Mouse (Mus musculus): ENCODE data around the gene Krt1. TPM values are rescaled to one million over a fixed set of nuclear protein-coding genes. Genes with fewer than 3 reads are reported as not detected.

Gene Krt1
- polyA plus RNA-seq, 1 experiment = not detected

- H3K4me1 ChIP-seq (ENCODE audit: control insufficient read depth) = no peaks in the 10 kb centered on the region
- H3K27me3 ChIP-seq (ENCODE audit: control insufficient read depth) = peaks cover 45% of the 10 kb centered on the region
- no peak overlapping the region for H3K4me3 ChIP-seq (replicated peaks)
Measured at GRCm38 (mm10) chr15:101860421-101861130, 10.0 kb upstream of the Krt1 start.

GRCm38 (mm10) chr15:101859735-101860170 is 9.2 kb upstream of the Krt1 start:
- Histone ChIP-seq H3K27me3 (ENCODE audit: control insufficient read depth) (peaks cover 46% of the 10 kb centered on the region), H3K4me3 (replicated peaks) (no peak overlapping the region), H3K9me3 (ENCODE audit: control insufficient read depth, low read length) (no peaks in the 10 kb centered on the region), H3K4me1 (ENCODE audit: control insufficient read depth) (no peaks in the 10 kb centered on the region), H3K36me3 (ENCODE audit: control insufficient read depth) (no peaks in the 10 kb centered on the region)
- TF ChIP-seq TAL1 (IDR thresholded peaks at IDR 0.05; ENCODE audit: low read length) (no peak), GATA1 (IDR thresholded peaks at IDR 0.05; ENCODE audit: low read length) (no peak)

More at GRCm38 (mm10) chr15:101860421-101861130, 10.0 kb upstream of the Krt1 start:
- TF ChIP-seq GATA1 (IDR thresholded peaks at IDR 0.05; ENCODE audit: low read length) (no peak), TAL1 (IDR thresholded peaks at IDR 0.05; ENCODE audit: low read length) (no peak)
- no peaks in the 10 kb centered on the region for H3K36me3 ChIP-seq (ENCODE audit: control insufficient read depth)
- no peaks in the 10 kb centered on the region for H3K9me3 ChIP-seq (ENCODE audit: control insufficient read depth, low read length)

GRCm38 (mm10) chr15:101858673-101859425 is 8.3 kb upstream of the Krt1 start:
- Histone ChIP-seq H3K27me3 (ENCODE audit: control insufficient read depth) (peaks cover 50% of the 10 kb centered on the region), H3K4me1 (ENCODE audit: control insufficient read depth) (no peaks in the 10 kb centered on the region), H3K4me3 (replicated peaks) (no peak overlapping the region), H3K9me3 (ENCODE audit: control insufficient read depth, low read length) (no peaks in the 10 kb centered on the region), H3K36me3 (ENCODE audit: control insufficient read depth) (no peaks in the 10 kb centered on the region)
- TF ChIP-seq GATA1 (IDR thresholded peaks at IDR 0.05; ENCODE audit: low read length) = no peak
- TF ChIP-seq TAL1 (IDR thresholded peaks at IDR 0.05; ENCODE audit: low read length) = no peak

GRCm38 (mm10) chr15:101856696-101857095 is 6.1 kb upstream of the Krt1 start:
- no peak for TF ChIP-seq TAL1 (IDR thresholded peaks at IDR 0.05; ENCODE audit: low read length)
- TF ChIP-seq GATA1 (IDR thresholded peaks at IDR 0.05; ENCODE audit: low read length) = no peak
- H3K27me3 ChIP-seq (ENCODE audit: control insufficient read depth) = peaks cover 52% of the 10 kb centered on the region
- no peaks in the 10 kb centered on the region for H3K9me3 ChIP-seq (ENCODE audit: control insufficient read depth, low read length)
- no peak overlapping the region for H3K4me3 ChIP-seq (replicated peaks)
- H3K4me1 ChIP-seq (ENCODE audit: control insufficient read depth) = no peaks in the 10 kb centered on the region
- H3K36me3 ChIP-seq (ENCODE audit: control insufficient read depth) = no peaks in the 10 kb centered on the region

GRCm38 (mm10) chr15:101855732-101856131 is 5.1 kb upstream of the Krt1 start:
- Histone ChIP-seq H3K4me3 (replicated peaks) (no peak overlapping the region), H3K4me1 (ENCODE audit: control insufficient read depth) (no peaks in the 10 kb centered on the region), H3K9me3 (ENCODE audit: control insufficient read depth, low read length) (no peaks in the 10 kb centered on the region), H3K36me3 (ENCODE audit: control insufficient read depth) (no peaks in the 10 kb centered on the region), H3K27me3 (ENCODE audit: control insufficient read depth) (peaks cover 42% of the 10 kb centered on the region)
- TF ChIP-seq GATA1 (IDR thresholded peaks at IDR 0.05; ENCODE audit: low read length) = no peak
- TF ChIP-seq TAL1 (IDR thresholded peaks at IDR 0.05; ENCODE audit: low read length) = no peak

- Histone ChIP-seq H3K36me3 (ENCODE audit: control insufficient read depth) (no peaks in the 10 kb centered on the region), H3K4me1 (ENCODE audit: control insufficient read depth) (no peaks in the 10 kb centered on the region), H3K4me3 (replicated peaks) (no peak overlapping the region), H3K27me3 (ENCODE audit: control insufficient read depth) (peaks cover 28% of the 10 kb centered on the region), H3K9me3 (ENCODE audit: control insufficient read depth, low read length) (no peaks in the 10 kb centered on the region)
- TF ChIP-seq TAL1 (IDR thresholded peaks at IDR 0.05; ENCODE audit: low read length) (no peak), GATA1 (IDR thresholded peaks at IDR 0.05; ENCODE audit: low read length) (no peak)
Measured at GRCm38 (mm10) chr15:101854294-101854693, 3.7 kb upstream of the Krt1 start.

- Histone ChIP-seq H3K36me3 (ENCODE audit: control insufficient read depth) (no peaks in the 10 kb centered on the region), H3K9me3 (ENCODE audit: control insufficient read depth, low read length) (no peaks in the 10 kb centered on the region), H3K4me1 (ENCODE audit: control insufficient read depth) (no peaks in the 10 kb centered on the region), H3K4me3 (replicated peaks) (no peak overlapping the region), H3K27me3 (ENCODE audit: control insufficient read depth) (peaks cover 11% of the 10 kb centered on the region)
- TF ChIP-seq GATA1 (IDR thresholded peaks at IDR 0.05; ENCODE audit: low read length) (no peak), TAL1 (IDR thresholded peaks at IDR 0.05; ENCODE audit: low read length) (no peak)
Measured at GRCm38 (mm10) chr15:101852571-101852970, 2.0 kb upstream of the Krt1 start.

GRCm38 (mm10) chr15:101845971-101846403 is 4.6 kb downstream of the Krt1 start:
- Histone ChIP-seq H3K9me3 (ENCODE audit: control insufficient read depth, low read length) (no peaks in the 10 kb centered on the region), H3K36me3 (ENCODE audit: control insufficient read depth) (no peaks in the 10 kb centered on the region), H3K4me1 (ENCODE audit: control insufficient read depth) (no peaks in the 10 kb centered on the region), H3K27me3 (ENCODE audit: control insufficient read depth) (peaks cover 36% of the 10 kb centered on the region), H3K4me3 (replicated peaks) (no peak overlapping the region)
- TF ChIP-seq TAL1 (IDR thresholded peaks at IDR 0.05; ENCODE audit: low read length) = no peak
- no peak for TF ChIP-seq GATA1 (IDR thresholded peaks at IDR 0.05; ENCODE audit: low read length)

GRCm38 (mm10) chr15:101843192-101843591 is 7.4 kb downstream of the Krt1 start:
- Histone ChIP-seq H3K4me1 (ENCODE audit: control insufficient read depth) (no peaks in the 10 kb centered on the region), H3K27me3 (ENCODE audit: control insufficient read depth) (peaks cover 36% of the 10 kb centered on the region), H3K36me3 (ENCODE audit: control insufficient read depth) (no peaks in the 10 kb centered on the region), H3K9me3 (ENCODE audit: control insufficient read depth, low read length) (no peaks in the 10 kb centered on the region), H3K4me3 (replicated peaks) (no peak overlapping the region)
- TF ChIP-seq TAL1 (IDR thresholded peaks at IDR 0.05; ENCODE audit: low read length) (no peak), GATA1 (IDR thresholded peaks at IDR 0.05; ENCODE audit: low read length) (no peak)

Measured in erythroblast, embryonic 14.5 days (primary cell).